Mouse (Mus musculus): Measurements from ENCODE around the gene Rps15. TPM values are rescaled to one million over a fixed set of nuclear protein-coding genes. Genes with fewer than 3 reads are reported as not detected.
A peak's percentile ranks its signal among the peaks of the same experiment; 100 is the strongest.
"Not testable (repeated sequence)": the region's sequence is repeated elsewhere in the genome, so short reads cannot be mapped to it uniquely, and the experiment has no call there.

The Rps15 gene
- polyA plus RNA-seq (2014; fragmentation: Nextera tagmentation; extraction: Ambion mirVana): 702 and 828 TPM in 2 replicates

DNA sequence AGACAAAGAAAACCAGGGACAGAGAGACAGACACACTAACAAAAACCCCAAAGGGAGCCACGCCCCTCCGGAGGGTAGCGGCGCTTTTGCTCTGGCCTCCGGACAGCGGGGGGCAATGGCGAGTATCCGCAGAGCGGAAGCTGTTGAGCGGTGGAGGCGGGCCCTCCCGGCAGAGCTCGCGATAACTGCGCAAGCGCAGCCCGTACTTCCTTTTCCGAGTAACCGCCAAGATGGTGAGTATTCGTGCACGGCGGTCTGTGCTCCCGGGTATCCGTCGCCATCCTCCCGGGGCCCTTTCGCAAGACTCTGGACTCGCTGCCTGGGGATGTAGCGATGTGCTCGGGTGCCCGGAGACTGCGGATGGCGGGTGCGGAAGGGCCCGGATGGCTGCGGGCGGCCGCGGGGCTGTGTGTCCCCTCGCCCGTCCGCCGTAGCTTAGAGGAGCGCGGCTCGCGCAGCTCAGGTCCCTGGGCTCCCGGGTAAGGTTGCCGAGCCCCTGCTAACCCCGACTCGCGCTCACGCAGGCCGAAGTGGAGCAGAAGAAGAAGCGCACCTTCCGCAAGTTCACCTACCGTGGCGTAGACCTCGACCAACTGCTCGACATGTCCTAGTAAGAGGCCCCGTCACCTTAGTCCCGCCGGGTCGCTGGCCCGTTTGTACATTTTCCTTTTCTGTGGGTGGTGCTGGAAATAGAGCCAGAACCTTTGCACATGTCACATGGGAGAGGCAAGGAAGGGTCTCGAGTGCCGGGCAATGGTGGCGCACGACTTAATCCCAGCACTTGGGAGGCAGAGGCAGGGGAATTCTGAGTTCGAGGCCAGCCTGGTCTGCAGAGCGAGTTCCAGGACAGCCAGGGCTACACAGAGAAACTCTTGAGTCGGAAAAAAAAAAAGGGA is at the start of gene Rps15:
Gene Rps15 (plus strand): TSS at position 203 of the 896 bp plus-strand sequence.
- Histone ChIP-seq H3K9me3 (replicated peaks; ENCODE audit: control insufficient read depth, low read length) (no peaks in the 10 kb centered on the region), H3K4me1 (ENCODE audit: control insufficient read depth, insufficient read depth, low read length) (0 out of 2 replicates have a peak, but pooled peaks cover 8% of the 10 kb centered on the region), H3K4me3 (ENCODE audit: low read depth, low read length) (peak within 1 kb of the TSS; percentile 86), H3K27ac (ENCODE audit: low read depth, low read length) (peak within 1 kb of the TSS; percentile 92), H3K27me3 (ENCODE audit: control insufficient read depth, insufficient read depth, low read length) (peaks cover 10% of the 10 kb centered on the region), H3K4me2 (peak within 1 kb of the TSS; percentile 98), H3K9ac (ENCODE audit: low read depth, low read length) (peak within 1 kb of the TSS; percentile 100), H3K36me3 (ENCODE audit: control insufficient read depth, insufficient read depth, low read length) (peaks cover 17% of the 10 kb centered on the region)
- ATAC-seq (replicated peaks; ENCODE audit: insufficient number of reproducible peaks, low FRiP score, low TSS enrichment): peak; percentile 81
- WGBS (ENCODE audit: insufficient replicate concordance): under 1% methylated on average over 71 of the region's 72 CpGs

DNA sequence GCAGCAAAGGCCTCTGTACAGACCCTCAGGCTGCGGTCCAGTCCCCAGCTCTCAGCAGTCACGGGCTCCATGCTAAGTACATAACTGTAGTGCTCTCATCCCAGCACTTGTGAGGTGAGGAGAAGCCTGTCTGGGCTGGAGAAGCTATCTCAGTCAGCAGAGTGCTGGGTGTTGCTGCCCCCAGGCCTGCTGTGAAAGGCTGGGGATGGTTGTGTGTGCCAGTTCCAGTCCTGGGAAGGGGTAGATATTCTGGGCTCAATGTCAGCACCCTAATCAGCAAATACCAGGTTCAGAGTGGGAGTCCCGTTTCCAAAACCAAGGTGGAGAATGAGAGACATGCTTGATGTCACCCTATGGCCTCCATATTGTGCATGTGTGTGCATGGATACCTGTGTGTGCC is 49.6 kb upstream of the Rps15 start:
- 67% methylated on average over 3 of the region's 3 CpGs for WGBS (ENCODE audit: insufficient replicate concordance)
- Histone ChIP-seq H3K27me3 (ENCODE audit: control insufficient read depth, insufficient read depth, low read length) (no peaks in the 10 kb centered on the region), H3K9me3 (replicated peaks; ENCODE audit: control insufficient read depth, low read length) (no peaks in the 10 kb centered on the region), H3K36me3 (ENCODE audit: control insufficient read depth, insufficient read depth, low read length) (peaks cover 43% of the 10 kb centered on the region), H3K9ac (ENCODE audit: low read depth, low read length) (no peak overlapping the region), H3K27ac (ENCODE audit: low read depth, low read length) (peak overlapping the region; percentile 80; the same call in 1 of the 2 replicates), H3K4me3 (ENCODE audit: low read depth, low read length) (no peak overlapping the region), H3K4me2 (no peak overlapping the region), H3K4me1 (ENCODE audit: control insufficient read depth, insufficient read depth, low read length) (peaks cover 13% of the 10 kb centered on the region)
- ATAC-seq (replicated peaks; ENCODE audit: insufficient number of reproducible peaks, low FRiP score, low TSS enrichment): 0 out of 2 replicates have a peak, but pooled peaks have one; percentile 12

DNA sequence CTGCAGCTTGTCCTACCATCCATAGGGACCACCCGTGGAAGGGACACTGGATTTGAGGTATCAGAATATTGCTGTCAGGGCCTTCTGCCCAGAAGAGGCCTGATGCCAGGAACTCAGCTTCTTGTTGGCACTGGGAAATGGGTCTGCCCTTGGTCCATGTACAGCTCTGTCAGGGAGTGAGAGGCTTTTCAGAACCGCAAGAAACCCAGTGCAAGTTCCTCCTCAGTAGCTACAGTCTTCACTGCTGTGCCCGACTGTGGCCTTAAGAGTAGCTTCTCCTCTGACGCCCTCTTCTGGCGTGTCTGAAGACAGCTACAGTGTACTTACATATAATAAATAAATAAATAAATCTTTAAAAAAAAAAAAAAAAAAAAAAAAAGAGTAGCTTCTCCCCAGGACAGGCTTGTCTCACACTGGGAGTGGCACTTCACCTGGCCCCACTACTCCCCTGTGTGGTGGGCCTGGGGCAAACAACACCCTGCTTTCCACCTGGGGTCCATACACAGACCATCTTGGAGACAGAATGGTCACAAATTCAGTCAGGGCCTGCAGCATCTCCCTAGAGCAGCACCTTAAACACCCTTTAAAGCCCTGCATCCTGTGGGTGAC is 47.4 kb upstream of the Rps15 start:
- ATAC-seq (replicated peaks; ENCODE audit: insufficient number of reproducible peaks, low FRiP score, low TSS enrichment): no peak
- 46% methylated on average over 5 of the region's 5 CpGs for WGBS (ENCODE audit: insufficient replicate concordance)
- Histone ChIP-seq H3K9ac (ENCODE audit: low read depth, low read length) (no peak overlapping the region), H3K4me1 (ENCODE audit: control insufficient read depth, insufficient read depth, low read length) (peaks cover 15% of the 10 kb centered on the region), H3K4me3 (ENCODE audit: low read depth, low read length) (no peak overlapping the region), H3K9me3 (replicated peaks; ENCODE audit: control insufficient read depth, low read length) (no peaks in the 10 kb centered on the region), H3K27me3 (ENCODE audit: control insufficient read depth, insufficient read depth, low read length) (no peaks in the 10 kb centered on the region), H3K4me2 (no peak overlapping the region), H3K36me3 (ENCODE audit: control insufficient read depth, insufficient read depth, low read length) (peaks cover 28% of the 10 kb centered on the region), H3K27ac (ENCODE audit: low read depth, low read length) (no peak overlapping the region)

DNA sequence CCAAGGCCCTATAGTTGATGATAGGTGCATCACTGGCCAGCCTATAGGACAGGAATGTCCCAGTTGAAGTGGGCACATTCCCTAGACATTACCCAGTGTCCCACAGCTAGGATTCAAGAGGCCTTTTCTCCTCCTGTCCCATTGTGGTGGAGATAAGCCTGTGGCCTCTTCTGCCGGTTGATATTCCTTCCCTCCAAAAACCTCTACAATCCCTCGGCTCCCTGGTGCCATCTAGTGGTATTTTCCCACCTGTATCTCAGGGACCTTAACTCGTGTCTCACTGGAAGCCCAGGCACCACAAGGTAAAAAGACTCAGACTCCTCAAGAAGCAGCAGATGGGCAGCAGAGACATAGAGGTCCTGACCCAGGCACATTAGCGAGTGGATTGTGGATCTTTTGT is 46.7 kb upstream of the Rps15 start:
- H3K4me1 ChIP-seq (ENCODE audit: control insufficient read depth, insufficient read depth, low read length): peaks cover 22% of the 10 kb centered on the region
- no peaks in the 10 kb centered on the region for H3K9me3 ChIP-seq (replicated peaks; ENCODE audit: control insufficient read depth, low read length)
- 0 out of 2 replicates have a peak overlapping the region, but pooled peaks have one; percentile 0 for H3K9ac ChIP-seq (ENCODE audit: low read depth, low read length)
- peaks cover 26% of the 10 kb centered on the region for H3K36me3 ChIP-seq (ENCODE audit: control insufficient read depth, insufficient read depth, low read length)
- 2% methylated on average over 4 of the region's 4 CpGs for WGBS (ENCODE audit: insufficient replicate concordance)
- no peak overlapping the region for H3K27ac ChIP-seq (ENCODE audit: low read depth, low read length)
- no peaks in the 10 kb centered on the region for H3K27me3 ChIP-seq (ENCODE audit: control insufficient read depth, insufficient read depth, low read length)
- 0 out of 2 replicates have a peak overlapping the region, but pooled peaks have one; percentile 14 for H3K4me2 ChIP-seq
- ATAC-seq (replicated peaks; ENCODE audit: insufficient number of reproducible peaks, low FRiP score, low TSS enrichment): no peak
- H3K4me3 ChIP-seq (ENCODE audit: low read depth, low read length): no peak overlapping the region

DNA sequence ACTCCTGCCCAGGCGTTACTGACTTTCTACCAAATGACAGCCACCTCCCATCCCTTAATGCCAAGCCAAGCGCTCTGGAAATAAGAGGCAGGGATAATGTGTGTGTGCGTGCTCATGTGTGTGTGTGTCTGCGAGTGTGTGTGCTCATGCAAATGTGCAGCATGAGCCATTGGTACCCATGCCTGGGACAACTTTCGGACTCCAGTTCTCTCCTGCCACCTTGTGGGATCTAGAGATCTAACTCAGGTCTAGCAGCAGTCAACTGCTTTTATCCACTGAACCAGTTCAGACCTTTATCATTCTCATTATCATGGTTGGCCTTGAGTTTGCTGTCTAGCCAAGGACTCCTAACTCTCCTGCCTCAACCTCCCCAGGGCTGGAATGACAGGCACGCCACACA is 44.4 kb upstream of the Rps15 start:
- no peak for ATAC-seq (replicated peaks; ENCODE audit: insufficient number of reproducible peaks, low FRiP score, low TSS enrichment)
- no peak overlapping the region for H3K27ac ChIP-seq (ENCODE audit: low read depth, low read length)
- 52% methylated on average over 6 of the region's 6 CpGs for WGBS (ENCODE audit: insufficient replicate concordance)
- peaks cover 17% of the 10 kb centered on the region for H3K4me1 ChIP-seq (ENCODE audit: control insufficient read depth, insufficient read depth, low read length)
- H3K9me3 ChIP-seq (replicated peaks; ENCODE audit: control insufficient read depth, low read length): no peaks in the 10 kb centered on the region
- no peak overlapping the region for H3K9ac ChIP-seq (ENCODE audit: low read depth, low read length)
- H3K4me2 ChIP-seq: peak overlapping the region; percentile 32
- H3K4me3 ChIP-seq (ENCODE audit: low read depth, low read length): no peak overlapping the region
- H3K36me3 ChIP-seq (ENCODE audit: control insufficient read depth, insufficient read depth, low read length): peaks cover 12% of the 10 kb centered on the region
- no peaks in the 10 kb centered on the region for H3K27me3 ChIP-seq (ENCODE audit: control insufficient read depth, insufficient read depth, low read length)

DNA sequence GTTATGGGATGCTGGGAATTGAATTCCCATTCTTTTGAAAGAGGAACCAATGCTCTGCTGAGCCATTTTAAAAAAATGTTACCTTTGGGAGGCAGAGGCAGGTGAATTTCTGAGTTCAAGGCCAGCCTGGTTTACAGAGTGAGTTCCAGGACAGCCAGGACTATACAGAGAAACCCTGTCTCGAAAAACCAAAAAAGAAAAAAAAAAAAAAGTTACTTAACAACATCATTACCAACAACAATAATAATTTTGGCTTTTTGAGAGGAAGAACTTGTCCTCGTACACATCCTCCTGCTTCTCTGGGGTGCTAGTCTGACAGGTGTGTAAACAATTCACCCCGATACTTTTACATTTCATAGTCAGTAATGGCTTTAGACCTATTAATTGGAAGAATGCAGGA is 43.8 kb upstream of the Rps15 start:
- H3K9me3 ChIP-seq (replicated peaks; ENCODE audit: control insufficient read depth, low read length); H3K27me3 ChIP-seq (ENCODE audit: control insufficient read depth, insufficient read depth, low read length); H3K27ac ChIP-seq (ENCODE audit: low read depth, low read length); ATAC-seq (replicated peaks; ENCODE audit: insufficient number of reproducible peaks, low FRiP score, low TSS enrichment); H3K9ac ChIP-seq (ENCODE audit: low read depth, low read length): not testable (repeated sequence)
- Histone ChIP-seq H3K36me3 (ENCODE audit: control insufficient read depth, insufficient read depth, low read length) (peaks cover 12% of the 10 kb centered on the region), H3K4me2 (peak overlapping the region; percentile 95), H3K4me1 (ENCODE audit: control insufficient read depth, insufficient read depth, low read length) (peaks cover 17% of the 10 kb centered on the region), H3K4me3 (ENCODE audit: low read depth, low read length) (peak overlapping the region; percentile 95)
- WGBS (ENCODE audit: insufficient replicate concordance): 47% methylated on average over 3 of the region's 3 CpGs

DNA sequence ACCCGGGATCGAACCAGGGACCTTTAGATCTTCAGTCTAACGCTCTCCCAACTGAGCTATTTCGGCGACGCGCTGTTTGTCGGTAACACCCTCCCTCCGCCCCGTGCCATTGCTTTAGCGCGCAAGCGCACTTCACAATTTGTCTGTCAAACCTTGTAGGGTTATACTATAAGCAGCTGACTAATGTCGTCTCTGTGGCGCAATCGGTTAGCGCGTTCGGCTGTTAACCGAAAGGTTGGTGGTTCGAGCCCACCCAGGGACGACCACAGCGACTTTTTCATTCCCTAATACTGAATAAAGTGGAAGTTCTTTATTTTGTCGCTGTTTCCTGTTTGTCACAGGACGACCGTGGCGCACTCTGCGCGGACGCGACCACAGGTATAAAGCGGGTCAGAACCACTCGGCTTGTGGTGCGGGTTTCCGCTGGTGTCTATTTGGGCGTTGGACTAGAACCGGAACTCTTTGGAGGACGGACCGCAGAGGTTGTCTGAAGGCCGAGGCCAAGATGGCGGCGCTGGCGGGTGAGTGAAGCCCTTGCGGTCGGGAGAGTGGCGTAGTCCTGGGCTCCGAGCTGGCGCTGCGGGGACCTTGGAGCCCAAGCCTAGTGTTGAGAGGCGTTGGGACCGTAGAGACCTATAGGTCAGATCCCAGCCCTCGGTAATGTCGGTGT is 43.1 kb upstream of the Rps15 start, which contains the start of gene Ndufs7:
Gene Ndufs7 (plus strand): TSS at position 151 of the 670 bp plus-strand sequence.
- under 1% methylated on average over 53 of the region's 53 CpGs for WGBS (ENCODE audit: insufficient replicate concordance)
- Histone ChIP-seq H3K9ac (ENCODE audit: low read depth, low read length) (peak within 1 kb of the TSS; percentile 98), H3K4me3 (ENCODE audit: low read depth, low read length) (peak within 1 kb of the TSS; percentile 95), H3K9me3 (replicated peaks; ENCODE audit: control insufficient read depth, low read length) (no peaks in the 10 kb centered on the region), H3K27ac (ENCODE audit: low read depth, low read length) (peak within 1 kb of the TSS; percentile 92), H3K27me3 (ENCODE audit: control insufficient read depth, insufficient read depth, low read length) (no peaks in the 10 kb centered on the region), H3K4me2 (peak within 1 kb of the TSS; percentile 95), H3K36me3 (ENCODE audit: control insufficient read depth, insufficient read depth, low read length) (peaks cover 12% of the 10 kb centered on the region), H3K4me1 (ENCODE audit: control insufficient read depth, insufficient read depth, low read length) (peaks cover 17% of the 10 kb centered on the region)
- peak; percentile 84 for ATAC-seq (replicated peaks; ENCODE audit: insufficient number of reproducible peaks, low FRiP score, low TSS enrichment)

DNA sequence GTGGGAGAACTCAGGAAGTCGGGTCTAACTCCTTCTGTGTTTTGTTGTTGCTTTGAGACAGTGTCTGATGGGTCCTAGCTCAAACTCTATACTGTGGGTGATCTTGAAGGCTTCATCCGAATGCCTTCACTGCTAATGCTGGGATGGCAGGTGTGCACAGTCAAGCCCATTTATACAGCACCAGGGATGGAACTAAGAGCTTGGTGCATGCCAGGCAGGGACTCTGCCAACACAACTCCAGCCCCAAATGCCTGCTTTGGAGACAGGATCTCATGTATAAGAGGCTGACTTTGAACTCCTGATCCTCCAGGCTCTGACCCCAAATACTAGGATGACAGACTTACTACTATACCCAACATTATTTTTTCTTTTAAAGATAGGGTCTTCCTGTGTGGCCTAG is 42.2 kb upstream of the Rps15 start:
- Histone ChIP-seq H3K4me1 (ENCODE audit: control insufficient read depth, insufficient read depth, low read length) (peaks cover 17% of the 10 kb centered on the region), H3K4me3 (ENCODE audit: low read depth, low read length) (peak overlapping the region; percentile 95), H3K27me3 (ENCODE audit: control insufficient read depth, insufficient read depth, low read length) (no peaks in the 10 kb centered on the region), H3K9me3 (replicated peaks; ENCODE audit: control insufficient read depth, low read length) (no peaks in the 10 kb centered on the region), H3K9ac (ENCODE audit: low read depth, low read length) (peak overlapping the region; percentile 98), H3K4me2 (peak overlapping the region; percentile 95), H3K36me3 (ENCODE audit: control insufficient read depth, insufficient read depth, low read length) (peaks cover 15% of the 10 kb centered on the region), H3K27ac (ENCODE audit: low read depth, low read length) (peak overlapping the region; percentile 92; the same call in 1 of the 2 replicates)
- no peak for ATAC-seq (replicated peaks; ENCODE audit: insufficient number of reproducible peaks, low FRiP score, low TSS enrichment)
- 29% methylated on average over 2 of the region's 2 CpGs for WGBS (ENCODE audit: insufficient replicate concordance)
